Mouse (Mus musculus) cerebellum, adult 9-10 months (tissue): ENCODE measurements around the gene Efhd2.
A peak's percentile ranks its signal among the peaks of the same experiment; 100 is the strongest.

ENCODE experiments used
- DNase-seq: peaks from one replicate; pipeline ENCODE4 v3.0.0; 2022

The Efhd2 gene

DNA sequence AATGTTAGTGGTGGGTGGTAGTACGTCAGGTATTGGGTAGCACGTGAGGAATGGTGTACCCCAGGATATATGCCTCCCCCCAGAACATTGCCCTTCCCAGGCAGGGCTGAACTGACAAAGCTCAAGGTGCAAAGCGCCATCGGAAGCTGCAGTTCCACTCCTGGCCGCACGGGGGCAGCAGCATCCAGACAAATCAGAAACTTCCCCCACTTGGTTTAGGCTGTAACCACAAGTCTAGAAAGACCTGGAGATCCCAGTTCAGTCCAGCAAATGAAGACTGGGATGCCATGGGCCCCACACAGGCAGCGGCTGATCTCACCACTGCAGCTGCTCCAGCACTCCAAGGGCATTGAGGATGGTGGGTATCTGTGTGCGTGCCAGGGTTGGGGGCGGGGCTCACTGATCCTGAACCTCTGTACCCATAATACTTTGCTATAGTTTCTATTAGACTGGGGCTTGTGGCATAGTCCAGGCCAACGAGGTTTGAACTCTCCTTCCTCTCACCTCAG lies 17.2 kb downstream of the Efhd2 start:
- DNase-seq: peak; percentile 86

DNA sequence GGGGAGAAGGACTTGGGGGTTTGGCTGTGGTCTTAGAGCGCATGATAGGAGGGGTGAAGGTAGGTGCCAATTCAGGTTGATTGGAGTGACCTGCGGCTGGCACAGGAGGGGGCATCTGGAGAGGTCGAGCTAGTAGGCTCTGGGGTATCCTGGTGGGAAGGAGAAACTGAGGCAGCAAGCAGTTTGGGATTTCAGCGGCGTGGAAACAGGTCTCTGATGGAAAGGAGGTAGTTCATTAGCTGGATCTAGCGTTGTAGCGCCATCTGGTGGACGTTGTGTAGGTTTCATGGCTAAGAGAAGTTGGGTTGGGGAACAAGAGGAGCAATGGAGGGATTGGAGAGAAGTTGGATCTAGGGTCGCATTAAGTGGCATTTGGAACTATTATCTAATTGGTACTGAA lies 21.3 kb downstream of the Efhd2 start:
- no peak for DNase-seq

DNA sequence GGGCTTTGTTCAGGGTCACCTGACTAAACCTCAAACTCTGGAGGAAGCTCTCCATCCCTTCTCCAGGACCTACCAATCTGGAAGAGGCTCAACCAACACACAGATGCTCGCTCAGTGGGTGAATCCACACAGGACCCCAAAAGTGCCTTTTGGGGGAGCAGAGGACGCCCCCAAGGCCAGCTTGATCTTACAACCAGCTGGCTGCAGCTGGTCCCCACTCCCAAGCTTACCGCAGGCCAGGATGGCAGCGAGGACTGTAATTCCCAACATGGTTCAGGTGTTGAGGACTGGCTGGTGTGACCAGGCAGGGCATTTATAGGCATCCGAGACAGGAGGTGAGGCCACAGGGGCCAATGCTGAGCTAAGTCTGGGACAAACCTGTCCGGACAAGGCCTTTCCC lies 28.7 kb downstream of the Efhd2 start, which contains the start of gene Ctrc:
Ctrc (minus strand) TSS at position 361 of the 400 bp plus-strand sequence.
- DNase-seq: no peak

DNA sequence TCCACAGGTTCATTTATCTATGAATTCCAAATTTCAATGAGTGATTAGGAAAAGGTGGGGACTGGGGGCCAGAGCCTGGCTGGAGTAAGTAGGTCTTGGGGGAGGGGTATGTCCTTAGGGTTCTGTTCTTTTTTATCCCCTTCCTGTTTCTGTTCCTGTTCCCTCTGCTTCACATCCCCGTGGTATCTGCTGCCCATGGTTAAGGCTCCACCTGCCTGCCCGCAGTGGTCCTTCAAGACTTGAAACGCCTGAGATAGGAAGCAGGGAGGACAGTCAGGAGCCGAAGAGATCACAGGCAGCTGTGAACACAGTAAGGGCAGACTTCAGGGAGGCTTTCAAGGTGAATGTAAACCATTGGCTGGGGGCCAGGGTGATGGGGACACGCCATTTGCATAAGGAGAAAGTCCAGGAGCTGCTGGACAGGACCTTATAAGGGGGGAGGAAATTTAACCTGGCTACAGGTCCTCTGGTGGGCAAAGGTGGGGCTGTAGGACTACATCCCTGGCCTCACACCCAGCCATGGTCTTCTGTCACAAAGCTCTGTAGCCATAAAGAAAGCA lies 40.1 kb downstream of the Efhd2 start:
- DNase-seq: no peak

DNA sequence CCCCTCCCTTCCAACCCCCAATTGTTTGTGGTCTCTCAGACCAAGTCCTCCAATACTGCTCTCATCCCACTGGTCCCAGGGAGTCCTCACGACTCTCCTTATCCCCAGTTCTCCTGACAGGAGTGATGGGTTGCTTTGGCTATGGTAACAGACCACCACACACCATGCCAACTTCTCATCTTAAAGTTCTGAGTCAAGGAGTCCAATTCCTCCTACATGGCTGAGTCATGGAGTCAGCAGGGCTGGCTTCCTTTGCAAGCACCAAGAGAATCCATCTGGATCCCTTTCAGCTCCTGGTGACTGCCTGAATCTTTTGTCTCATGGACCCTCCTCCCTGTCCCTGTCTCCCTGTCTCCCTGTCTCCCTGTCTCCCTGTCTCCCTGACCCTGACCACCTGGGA lies 40.8 kb downstream of the Efhd2 start:
- DNase-seq: no peak

DNA sequence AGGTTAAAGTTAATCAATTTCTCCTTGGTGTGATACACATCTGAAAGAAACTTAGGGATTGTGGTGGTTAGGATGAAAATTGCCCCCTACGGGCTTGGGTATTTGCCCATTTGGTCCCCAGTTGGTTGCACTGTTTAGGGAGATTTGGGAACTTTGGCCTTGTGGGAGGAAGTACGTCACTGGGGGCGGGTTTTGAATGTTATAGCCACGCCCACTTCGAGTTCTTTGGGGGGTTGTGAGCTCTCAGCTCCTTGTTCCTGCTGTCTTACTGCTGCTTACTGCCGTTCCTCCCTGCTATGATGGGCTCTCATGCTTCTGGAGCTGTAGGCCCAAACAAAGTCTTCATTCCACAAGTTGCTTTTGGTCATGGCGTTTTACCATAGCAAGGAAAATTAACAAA lies 43.4 kb downstream of the Efhd2 start:
- DNase-seq: no peak

DNA sequence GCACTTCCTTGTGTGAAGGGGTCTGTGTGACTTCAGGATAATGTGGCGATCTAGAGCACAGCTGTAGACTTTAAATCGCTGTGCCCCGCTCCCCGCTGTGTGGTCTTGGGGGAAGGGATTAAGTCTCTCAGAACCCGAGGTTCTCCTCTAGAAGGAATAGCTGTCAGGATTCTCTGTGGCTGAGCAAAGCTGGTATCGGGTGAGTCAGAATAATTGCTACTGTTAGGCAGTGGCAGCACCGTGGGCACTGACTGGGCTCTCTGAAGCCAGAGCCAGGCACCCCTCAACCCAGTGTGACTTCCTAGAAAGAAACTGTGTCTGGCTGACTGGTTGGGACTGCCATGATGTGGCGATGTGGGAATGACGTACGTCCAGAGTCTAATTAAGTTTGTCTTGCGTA lies 44.3 kb downstream of the Efhd2 start:
- no peak for DNase-seq

DNA sequence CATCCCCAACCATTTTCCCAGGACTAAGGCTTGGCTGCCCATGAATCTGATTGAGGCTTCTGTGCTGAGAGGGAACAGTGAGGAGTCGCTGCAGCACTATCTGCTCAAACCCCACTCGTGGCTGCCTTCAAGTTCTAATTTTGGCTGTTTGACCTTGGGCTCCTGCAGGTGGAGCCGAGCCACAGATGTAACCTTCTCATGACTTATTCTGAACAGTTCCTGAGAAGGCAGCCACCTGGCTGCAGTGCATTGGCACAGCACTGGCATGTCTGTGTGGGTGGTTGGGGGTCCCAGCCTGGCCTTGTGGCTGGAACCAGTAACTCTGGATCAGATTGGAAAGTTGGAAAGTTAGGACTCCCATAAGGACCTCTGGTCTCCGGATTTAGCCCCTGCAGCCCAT lies 46.5 kb downstream of the Efhd2 start:
- DNase-seq: no peak

DNA sequence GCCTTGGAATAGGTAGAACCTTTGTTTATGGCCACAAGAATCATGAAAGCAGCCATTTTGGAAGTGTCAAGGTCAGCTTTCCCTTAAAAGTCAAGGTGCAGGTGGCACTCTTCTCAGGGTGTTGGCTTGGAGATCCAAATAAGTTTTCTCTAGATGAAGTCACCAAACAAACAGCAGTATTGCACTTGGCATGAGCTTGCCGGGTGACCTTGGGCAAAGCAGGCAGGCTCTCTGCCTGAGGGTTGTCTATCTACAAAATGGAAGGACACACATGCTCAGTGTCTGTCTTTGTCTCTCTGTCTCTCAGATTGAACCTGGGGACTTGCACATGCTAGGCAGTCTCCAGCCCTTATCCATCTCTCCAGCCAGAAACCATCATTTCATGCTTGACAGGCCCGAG lies 47.3 kb downstream of the Efhd2 start:
- DNase-seq: no peak

DNA sequence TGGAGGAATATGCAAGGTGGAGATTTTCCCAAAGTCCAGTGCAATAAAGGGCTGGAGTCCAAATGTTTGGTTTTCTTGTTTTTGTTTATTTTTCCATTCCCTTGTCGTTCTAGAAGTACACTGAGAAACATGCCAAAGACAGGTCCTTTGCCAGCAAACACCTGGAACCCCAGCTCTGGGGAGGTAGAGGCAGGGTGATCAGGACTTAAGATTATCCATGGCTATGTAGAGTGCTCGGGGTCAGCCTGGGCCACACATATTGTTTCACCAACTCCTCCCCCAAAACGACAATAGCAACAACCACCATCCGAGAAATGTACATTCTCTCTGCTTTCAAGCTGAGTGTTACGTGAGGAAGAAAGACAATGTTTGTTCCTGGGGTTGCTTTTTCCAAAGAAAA lies 48.7 kb downstream of the Efhd2 start, which contains the start of gene Cela2a:
Cela2a (minus strand) TSS at position 101 of the 400 bp plus-strand sequence.
- DNase-seq: no peak

DNA sequence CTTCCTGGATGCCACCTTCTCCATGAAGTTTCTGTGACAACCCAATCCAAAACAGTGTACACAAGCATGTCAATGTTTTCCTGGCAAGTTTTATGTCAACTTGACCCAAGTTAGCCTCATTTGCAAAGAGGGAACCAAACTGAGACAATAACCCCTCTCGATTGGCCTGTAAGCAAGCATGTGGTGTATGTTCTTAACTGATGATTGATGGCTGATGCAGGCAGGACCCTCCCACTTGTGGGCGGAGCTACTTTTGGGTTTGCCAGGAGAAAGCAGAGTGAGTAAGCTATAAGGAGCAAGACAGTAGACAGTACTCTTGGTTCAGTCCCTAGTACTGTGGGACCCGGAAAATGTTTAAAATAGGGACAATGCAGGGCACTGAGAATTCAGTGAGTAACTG lies 51.7 kb downstream of the Efhd2 start:
- DNase-seq: no peak

DNA sequence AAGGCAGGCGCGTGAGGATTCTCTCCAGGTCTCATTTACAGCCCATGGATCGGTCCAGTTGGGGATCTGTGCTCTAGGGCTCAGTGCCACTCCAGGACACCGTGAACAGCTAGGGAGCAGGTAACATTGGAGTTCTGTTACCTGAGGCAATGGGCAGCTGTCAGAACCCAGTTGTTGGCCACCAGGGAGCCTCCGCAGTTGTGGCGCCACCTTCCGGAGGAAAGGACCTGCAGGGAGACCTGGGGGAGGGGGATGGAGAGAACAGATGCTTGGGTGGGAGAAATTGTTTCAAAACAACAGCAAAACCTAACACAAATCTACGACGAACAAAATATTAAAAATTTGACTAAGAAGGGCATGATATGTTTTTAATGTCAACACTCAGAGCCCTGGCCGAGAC lies 52.6 kb downstream of the Efhd2 start:
- no peak for DNase-seq

DNA sequence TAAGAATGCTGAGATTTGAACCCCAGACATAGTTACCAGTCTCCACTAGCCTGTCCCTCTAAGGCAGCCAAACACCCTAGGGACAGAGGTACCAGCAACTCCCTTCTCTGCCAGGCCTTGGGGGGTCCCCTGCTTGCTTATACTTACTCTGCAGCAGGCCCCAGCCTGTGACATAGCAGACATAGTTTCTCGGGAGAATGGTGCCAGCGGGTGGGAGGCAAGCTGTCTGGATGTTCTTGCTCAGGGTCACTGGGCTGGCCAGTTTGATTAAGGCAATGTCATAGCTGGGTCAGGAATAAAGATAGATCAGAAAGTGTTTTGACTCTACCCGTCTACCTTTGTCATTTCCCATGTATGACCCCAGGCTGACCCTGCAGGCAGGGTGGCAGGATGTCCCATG lies 53.5 kb downstream of the Efhd2 start:
- DNase-seq: no peak

DNA sequence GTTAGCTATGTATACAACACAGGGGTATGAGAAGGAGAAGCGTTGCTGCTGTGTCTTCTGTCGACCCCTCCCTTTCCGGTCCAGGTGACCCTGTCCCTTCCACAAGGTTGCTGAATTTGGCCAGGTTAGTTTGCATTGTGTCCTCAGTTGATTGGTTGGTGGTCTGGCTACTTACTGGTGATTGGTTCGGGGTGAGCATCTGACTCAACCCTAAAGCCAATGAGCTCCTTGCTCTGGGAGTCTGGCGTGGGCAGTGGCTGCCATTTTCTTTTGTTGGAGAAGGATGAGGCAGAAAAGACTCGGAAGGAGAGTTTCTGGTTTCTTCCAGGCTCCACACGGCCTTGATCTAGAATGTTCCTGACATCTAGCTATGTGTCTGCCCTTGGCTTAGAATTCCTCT lies 55.4 kb downstream of the Efhd2 start:
- DNase-seq: no peak

DNA sequence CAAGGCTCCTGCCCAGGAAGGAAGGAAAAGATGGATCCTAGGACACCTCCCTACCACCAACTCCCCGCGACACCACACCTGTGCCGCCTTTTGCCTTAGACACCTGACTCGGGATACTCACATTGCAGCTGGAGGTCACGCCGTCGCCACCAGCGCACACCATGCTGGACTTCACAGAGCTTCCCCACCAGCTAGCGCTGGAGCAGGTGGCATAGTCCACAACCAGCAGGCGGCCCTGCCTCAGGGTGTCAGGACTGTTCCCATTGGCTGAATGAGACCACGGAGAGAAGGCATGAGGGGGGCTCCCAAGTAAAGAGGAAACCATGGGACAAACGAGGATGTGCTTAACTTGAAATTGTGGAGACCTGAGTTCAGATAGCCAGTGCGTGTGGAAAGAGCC lies 55.9 kb downstream of the Efhd2 start:
- DNase-seq: no peak

DNA sequence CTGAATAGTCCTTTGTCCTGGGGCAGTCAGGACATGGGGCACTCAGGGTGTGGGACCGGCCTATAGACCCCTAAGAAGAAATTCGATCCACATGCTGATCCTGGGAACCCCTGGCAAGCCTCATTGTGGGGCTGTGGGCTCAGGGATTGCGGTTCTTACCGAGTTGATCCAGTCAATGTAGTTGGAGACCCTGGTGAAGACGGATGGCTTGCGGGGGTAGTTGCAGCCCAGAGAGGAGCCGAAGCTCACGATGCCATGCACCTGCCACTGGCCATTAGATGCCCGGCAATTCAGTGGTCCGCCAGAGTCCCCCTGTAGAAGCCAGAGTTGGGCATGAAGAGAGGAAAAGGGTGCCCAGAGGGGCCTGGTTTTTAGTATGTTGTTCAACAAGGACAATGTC lies 57.0 kb downstream of the Efhd2 start:
- DNase-seq: no peak

DNA sequence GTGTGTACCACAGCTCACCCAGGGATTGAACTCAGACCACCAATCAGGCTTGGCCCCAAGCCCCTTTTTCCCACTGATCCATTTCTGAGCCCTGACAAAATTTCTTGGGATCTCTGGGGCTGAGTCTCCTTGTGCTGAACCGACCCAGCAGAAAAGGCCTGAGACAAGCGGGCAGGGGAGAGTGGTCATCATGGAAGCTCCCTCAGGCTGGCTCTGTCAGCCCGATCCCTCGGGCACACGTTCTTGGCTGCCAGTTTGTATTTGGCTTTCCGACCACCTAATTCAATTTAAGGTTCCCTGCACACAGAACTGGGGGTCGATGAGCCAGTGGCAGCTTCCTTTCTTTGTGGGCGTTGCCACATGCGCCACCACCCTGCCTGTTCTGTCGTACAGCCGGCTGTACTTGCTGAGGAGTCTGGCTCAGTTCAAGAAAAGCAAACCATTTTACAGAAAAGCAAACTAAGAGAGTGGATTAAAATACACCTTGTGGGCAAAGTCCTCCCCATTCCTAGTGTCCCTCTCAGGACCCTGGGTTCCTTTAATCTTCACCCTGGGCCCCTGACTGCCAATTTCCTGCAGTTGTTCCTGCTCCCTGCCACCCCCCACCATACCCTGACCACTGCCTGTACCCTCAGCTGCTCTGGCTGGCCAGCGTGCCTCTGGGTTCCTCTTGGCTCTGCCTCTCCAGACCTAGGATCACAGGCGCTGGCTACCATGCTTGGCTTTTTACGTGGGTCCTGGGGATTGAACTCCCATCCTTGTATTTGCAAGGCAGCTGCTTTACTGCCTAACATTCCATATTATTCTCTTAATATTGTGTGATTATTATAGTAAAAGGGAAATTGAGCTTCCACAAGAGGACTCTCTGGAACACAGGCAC lies 57.7 kb downstream of the Efhd2 start:
- DNase-seq: no peak

DNA sequence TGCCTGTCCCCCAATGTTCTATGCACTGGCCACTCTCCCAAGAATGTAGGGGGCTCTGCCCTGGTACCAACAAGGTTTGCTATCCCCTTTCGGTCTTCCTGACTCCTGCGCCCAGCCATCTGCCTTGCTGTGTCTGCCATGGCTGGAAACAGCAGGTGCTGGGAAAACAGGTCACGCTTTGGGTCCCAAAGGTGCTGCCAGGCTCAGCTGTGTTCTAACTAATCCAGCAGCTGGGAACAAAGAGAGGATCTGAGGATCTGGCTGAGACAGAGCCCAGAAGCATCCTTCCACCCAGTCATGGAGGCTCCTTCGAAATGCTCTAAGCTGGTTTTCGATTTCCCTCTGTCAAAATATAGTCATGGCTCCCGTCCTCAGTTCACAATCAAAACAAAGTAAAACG lies 58.5 kb downstream of the Efhd2 start:
- no peak for DNase-seq

DNA sequence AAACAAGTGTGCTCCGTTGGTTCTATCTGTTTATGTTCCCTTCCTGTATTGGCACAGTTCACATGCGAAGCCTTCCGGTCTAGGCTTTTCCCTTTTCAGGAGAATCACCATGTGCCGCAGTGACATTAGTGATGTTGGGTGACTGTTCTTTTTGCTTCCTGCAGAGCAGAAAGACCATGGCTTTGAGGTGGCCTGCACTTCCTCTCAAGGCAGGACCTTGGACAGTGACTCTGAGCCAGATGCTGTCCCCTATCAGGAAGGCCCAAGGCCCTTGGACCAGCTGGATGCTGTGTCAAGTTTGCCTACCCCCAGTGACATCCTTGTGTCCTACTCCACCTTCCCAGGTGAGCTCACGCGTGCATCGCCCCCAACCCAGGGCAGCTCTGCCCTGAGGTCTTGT lies 63.3 kb downstream of the Efhd2 start:
- no peak for DNase-seq

DNA sequence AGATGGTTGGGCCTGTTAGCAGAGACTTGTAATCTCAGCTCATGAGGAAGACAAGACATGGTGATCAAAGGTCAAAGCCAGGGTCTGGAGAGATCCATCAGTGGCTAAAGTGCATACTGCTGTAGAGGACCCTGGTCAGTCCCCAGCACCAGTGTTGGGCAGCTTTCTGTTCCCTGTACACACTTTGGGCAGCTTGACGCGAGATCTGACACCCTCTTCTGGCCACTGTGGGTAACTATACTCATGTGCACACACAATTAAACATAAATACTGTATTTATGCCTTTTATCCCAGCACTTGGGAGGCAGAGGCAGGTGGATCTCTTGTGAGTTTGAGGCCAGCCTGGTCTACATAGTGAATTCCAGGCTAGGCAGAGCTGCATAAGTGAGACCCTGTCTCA lies 63.7 kb downstream of the Efhd2 start:
- no peak for DNase-seq

DNA sequence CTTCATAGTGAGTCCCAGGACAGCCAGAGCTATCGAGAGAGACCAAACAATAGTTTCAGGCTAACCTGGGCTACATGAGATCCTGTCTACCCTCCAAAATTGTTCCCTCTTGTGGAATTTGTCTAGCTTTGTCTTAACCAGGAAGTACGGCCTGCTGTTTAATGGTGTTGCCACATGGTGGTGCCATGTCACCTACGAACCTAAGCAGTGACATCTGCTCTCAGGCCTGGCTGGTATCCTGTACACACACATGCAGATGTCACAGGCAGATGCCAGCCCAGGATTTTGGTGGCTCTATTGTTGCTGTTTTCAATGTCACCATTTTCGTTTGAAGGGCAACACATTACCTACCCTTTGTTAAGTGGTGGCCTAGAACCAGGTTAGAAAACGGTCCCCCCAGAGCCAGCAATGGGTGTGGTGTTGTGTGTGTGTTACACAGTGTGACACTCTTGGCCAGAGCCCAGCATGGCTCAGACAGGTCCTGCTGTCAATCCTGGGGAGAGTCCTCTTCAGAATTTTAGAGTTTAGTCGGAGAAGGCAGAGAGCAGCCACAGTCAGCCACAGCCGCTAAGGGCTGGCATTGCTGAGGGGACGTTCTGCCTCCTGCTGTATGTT lies 64.8 kb downstream of the Efhd2 start:
- DNase-seq: peak; percentile 18
